Mouse (Mus musculus): ENCODE data around the gene Il34. TPM values are rescaled to one million over a fixed set of nuclear protein-coding genes. Genes with fewer than 3 reads are reported as not detected.

The Il34 gene
- polyA plus RNA-seq, 1 experiment from 2014 or later = 0.15 TPM

- Histone ChIP-seq H3K36me3 (replicated peaks; ENCODE audit: control insufficient read depth, insufficient read depth, low read depth, low read length) (no peaks in the 10 kb centered on the region), H3K9ac (replicated peaks; ENCODE audit: low read length) (no peak overlapping the region), H3K4me1 (ENCODE audit: control insufficient read depth, insufficient read depth, low read length) (no peaks in the 10 kb centered on the region), H3K27ac (replicated peaks; ENCODE audit: low read depth, low read length) (no peak overlapping the region), H3K4me2 (ENCODE audit: low read depth, low read length) (no peak overlapping the region), H3K4me3 (ENCODE audit: low read depth, low read length) (no peak overlapping the region), H3K27me3 (ENCODE audit: control insufficient read depth, insufficient read depth, low read length) (no peaks in the 10 kb centered on the region), H3K9me3 (replicated peaks; ENCODE audit: control insufficient read depth, low read length) (no peaks in the 10 kb centered on the region)
- DNase-seq (ENCODE audit: low spot score) = no peak
- WGBS = 83% methylated on average over 5 of the region's 5 CpGs
- no peak for ATAC-seq (replicated peaks; ENCODE audit: insufficient number of reproducible peaks, low FRiP score, low TSS enrichment, low read depth)
Observed at GRCm38 (mm10) chr8:110697571-110697970, 108.2 kb downstream of the Il34 start.

GRCm38 (mm10) chr8:110696051-110696450 is 109.7 kb downstream of the Il34 start:
- no peak for DNase-seq (ENCODE audit: low spot score)
- H3K27ac ChIP-seq (replicated peaks; ENCODE audit: low read depth, low read length) = no peak overlapping the region
- no peak overlapping the region for H3K4me2 ChIP-seq (ENCODE audit: low read depth, low read length)
- H3K27me3 ChIP-seq (ENCODE audit: control insufficient read depth, insufficient read depth, low read length) = no peaks in the 10 kb centered on the region
- ATAC-seq (replicated peaks; ENCODE audit: insufficient number of reproducible peaks, low FRiP score, low TSS enrichment, low read depth) = no peak
- H3K9ac ChIP-seq (replicated peaks; ENCODE audit: low read length) = no peak overlapping the region
- 89% methylated on average over 4 of the region's 4 CpGs for WGBS
- H3K36me3 ChIP-seq (replicated peaks; ENCODE audit: control insufficient read depth, insufficient read depth, low read depth, low read length) = no peaks in the 10 kb centered on the region
- H3K4me3 ChIP-seq (ENCODE audit: low read depth, low read length) = no peak overlapping the region
- no peaks in the 10 kb centered on the region for H3K4me1 ChIP-seq (ENCODE audit: control insufficient read depth, insufficient read depth, low read length)
- no peaks in the 10 kb centered on the region for H3K9me3 ChIP-seq (replicated peaks; ENCODE audit: control insufficient read depth, low read length)

GRCm38 (mm10) chr8:110695431-110695830 is 110.3 kb downstream of the Il34 start:
- Histone ChIP-seq H3K27me3 (ENCODE audit: control insufficient read depth, insufficient read depth, low read length) (no peaks in the 10 kb centered on the region), H3K9me3 (replicated peaks; ENCODE audit: control insufficient read depth, low read length) (no peaks in the 10 kb centered on the region), H3K27ac (replicated peaks; ENCODE audit: low read depth, low read length) (no peak overlapping the region), H3K4me2 (ENCODE audit: low read depth, low read length) (no peak overlapping the region), H3K9ac (replicated peaks; ENCODE audit: low read length) (no peak overlapping the region), H3K36me3 (replicated peaks; ENCODE audit: control insufficient read depth, insufficient read depth, low read depth, low read length) (no peaks in the 10 kb centered on the region), H3K4me1 (ENCODE audit: control insufficient read depth, insufficient read depth, low read length) (no peaks in the 10 kb centered on the region), H3K4me3 (ENCODE audit: low read depth, low read length) (no peak overlapping the region)
- ATAC-seq (replicated peaks; ENCODE audit: insufficient number of reproducible peaks, low FRiP score, low TSS enrichment, low read depth) = no peak
- WGBS = 90% methylated on average over 5 of the region's 5 CpGs
- DNase-seq (ENCODE audit: low spot score) = no peak

- Histone ChIP-seq H3K4me1 (ENCODE audit: control insufficient read depth, insufficient read depth, low read length) (no peaks in the 10 kb centered on the region), H3K36me3 (replicated peaks; ENCODE audit: control insufficient read depth, insufficient read depth, low read depth, low read length) (no peaks in the 10 kb centered on the region), H3K27me3 (ENCODE audit: control insufficient read depth, insufficient read depth, low read length) (no peaks in the 10 kb centered on the region), H3K4me2 (ENCODE audit: low read depth, low read length) (no peak overlapping the region), H3K9ac (replicated peaks; ENCODE audit: low read length) (no peak overlapping the region), H3K9me3 (replicated peaks; ENCODE audit: control insufficient read depth, low read length) (no peaks in the 10 kb centered on the region), H3K27ac (replicated peaks; ENCODE audit: low read depth, low read length) (no peak overlapping the region), H3K4me3 (ENCODE audit: low read depth, low read length) (no peak overlapping the region)
- ATAC-seq (replicated peaks; ENCODE audit: insufficient number of reproducible peaks, low FRiP score, low TSS enrichment, low read depth) = no peak
- WGBS = 90% methylated on average over 4 of the region's 4 CpGs
- no peak for DNase-seq (ENCODE audit: low spot score)
Observed at GRCm38 (mm10) chr8:110694826-110695225, 110.9 kb downstream of the Il34 start.

GRCm38 (mm10) chr8:110694226-110694625 is 111.5 kb downstream of the Il34 start:
- Histone ChIP-seq H3K4me1 (ENCODE audit: control insufficient read depth, insufficient read depth, low read length) (no peaks in the 10 kb centered on the region), H3K9ac (replicated peaks; ENCODE audit: low read length) (no peak overlapping the region), H3K27ac (replicated peaks; ENCODE audit: low read depth, low read length) (no peak overlapping the region), H3K9me3 (replicated peaks; ENCODE audit: control insufficient read depth, low read length) (no peaks in the 10 kb centered on the region), H3K27me3 (ENCODE audit: control insufficient read depth, insufficient read depth, low read length) (no peaks in the 10 kb centered on the region), H3K36me3 (replicated peaks; ENCODE audit: control insufficient read depth, insufficient read depth, low read depth, low read length) (no peaks in the 10 kb centered on the region), H3K4me2 (ENCODE audit: low read depth, low read length) (no peak overlapping the region), H3K4me3 (ENCODE audit: low read depth, low read length) (no peak overlapping the region)
- ATAC-seq (replicated peaks; ENCODE audit: insufficient number of reproducible peaks, low FRiP score, low TSS enrichment, low read depth) (no peak), DNase-seq (ENCODE audit: low spot score) (no peak)
- WGBS = 62% methylated on average over 5 of the region's 5 CpGs

Other genes starting within 250 kb of the Il34 start
- gene Vac14, start 187.3 kb downstream of the Il34 start, polyA plus RNA-seq (2014; fragmentation: Nextera tagmentation; extraction: Ambion mirVana) = 29.2 and 29.3 TPM in 2 replicates
- gene Mtss1l, start 84.4 kb downstream of the Il34 start, polyA plus RNA-seq (2014; fragmentation: Nextera tagmentation; extraction: Ambion mirVana) = 7.9 and 12.7 TPM in 2 replicates
- 74.9 and 75.6 TPM in 2 replicates for gene Cog4, start 40.7 kb upstream of the Il34 start, polyA plus RNA-seq (2014; fragmentation: Nextera tagmentation; extraction: Ambion mirVana)
- 212 and 213 TPM in 2 replicates for gene Sf3b3, start 40.9 kb upstream of the Il34 start, polyA plus RNA-seq (2014; fragmentation: Nextera tagmentation; extraction: Ambion mirVana)
- gene Fuk, start 96.6 kb upstream of the Il34 start, polyA plus RNA-seq (2014; fragmentation: Nextera tagmentation; extraction: Ambion mirVana) = 5.6 and 6.8 TPM in 2 replicates
- 15.1 and 17.4 TPM in 2 replicates for gene St3gal2, start 114.0 kb upstream of the Il34 start, polyA plus RNA-seq (2014; fragmentation: Nextera tagmentation; extraction: Ambion mirVana)
- gene Ddx19a, start 191.9 kb upstream of the Il34 start, polyA plus RNA-seq (2014; fragmentation: Nextera tagmentation; extraction: Ambion mirVana) = 30.9 and 32.6 TPM in 2 replicates
- 4.5 and 6.5 TPM in 2 replicates for gene Ddx19b, start 225.8 kb upstream of the Il34 start, polyA plus RNA-seq (2014; fragmentation: Nextera tagmentation; extraction: Ambion mirVana)
- 60.9 and 68.6 TPM in 2 replicates for gene Aars, start 227.2 kb upstream of the Il34 start, polyA plus RNA-seq (2014; fragmentation: Nextera tagmentation; extraction: Ambion mirVana)